Mouse (Mus musculus): Measurements from ENCODE around the gene Dhx58. TPM values are rescaled to one million over a fixed set of nuclear protein-coding genes. Genes with fewer than 3 reads are reported as not detected.

Dhx58 gene
- polyA plus RNA-seq (2012; rRNA removed): 24.2 and 27.3 TPM in 2 replicates

- H3K4me3 ChIP-seq (ENCODE audit: control insufficient read depth, insufficient read depth, low read length): peak within 1 kb of the TSS; percentile 48
- DNase-seq: no peak
Observed at GRCm38 (mm10) chr11:100703851-100704531, at the start of gene Dhx58. TSS of gene Dhx58 (minus strand) at chr11:100704271.

GRCm38 (mm10) chr11:100752294-100752693, 48.2 kb upstream of the Dhx58 start:
- WGBS: 56% methylated on average over 10 of the region's 10 CpGs
- Histone ChIP-seq H3K36me3 (ENCODE audit: control insufficient read depth, insufficient read depth, low read length) (no peaks in the 10 kb centered on the region), H3K4me3 (ENCODE audit: control insufficient read depth, insufficient read depth, low read length) (no peak overlapping the region), H3K27me3 (ENCODE audit: control insufficient read depth, insufficient read depth, low read length) (no peaks in the 10 kb centered on the region), H3K4me1 (replicated peaks; ENCODE audit: control insufficient read depth, insufficient read depth, low read length) (peaks cover 10% of the 10 kb centered on the region), H3K27ac (ENCODE audit: control insufficient read depth, insufficient read depth, low read length) (no peak overlapping the region)
- DNase-seq: no peak
- no peak for TF ChIP-seq POLR2A (IDR thresholded peaks at IDR 0.05; ENCODE audit: control insufficient read depth, extremely low read depth, insufficient read depth, low read length, poor library complexity)
- TF ChIP-seq CTCF (IDR thresholded peaks at IDR 0.05; ENCODE audit: borderline replicate concordance, control insufficient read depth, extremely low read depth, insufficient read depth, low read length, poor library complexity): no peak

More at GRCm38 (mm10) chr11:100703851-100704531, at the start of gene Dhx58:
- 4% methylated on average over 7 of the region's 7 CpGs for WGBS
- H3K27me3 ChIP-seq (ENCODE audit: control insufficient read depth, insufficient read depth, low read length): no peaks in the 10 kb centered on the region
- peaks cover 16% of the 10 kb centered on the region for H3K4me1 ChIP-seq (replicated peaks; ENCODE audit: control insufficient read depth, insufficient read depth, low read length)
- H3K36me3 ChIP-seq (ENCODE audit: control insufficient read depth, insufficient read depth, low read length): peaks cover 6% of the 10 kb centered on the region; the same call in 1 of the 2 replicates
- TF ChIP-seq POLR2A (IDR thresholded peaks at IDR 0.05; ENCODE audit: control insufficient read depth, extremely low read depth, insufficient read depth, low read length, poor library complexity) (no peak), CTCF (IDR thresholded peaks at IDR 0.05; ENCODE audit: borderline replicate concordance, control insufficient read depth, extremely low read depth, insufficient read depth, low read length, poor library complexity) (no peak)
- peak within 1 kb of the TSS; percentile 18; the same call in 1 of the 2 replicates for H3K27ac ChIP-seq (ENCODE audit: control insufficient read depth, insufficient read depth, low read length)

- Histone ChIP-seq H3K4me3 (ENCODE audit: control insufficient read depth, insufficient read depth, low read length) (no peak overlapping the region), H3K4me1 (replicated peaks; ENCODE audit: control insufficient read depth, insufficient read depth, low read length) (peaks cover 10% of the 10 kb centered on the region), H3K27me3 (ENCODE audit: control insufficient read depth, insufficient read depth, low read length) (no peaks in the 10 kb centered on the region), H3K36me3 (ENCODE audit: control insufficient read depth, insufficient read depth, low read length) (no peaks in the 10 kb centered on the region), H3K27ac (ENCODE audit: control insufficient read depth, insufficient read depth, low read length) (no peak overlapping the region)
- TF ChIP-seq CTCF (IDR thresholded peaks at IDR 0.05; ENCODE audit: borderline replicate concordance, control insufficient read depth, extremely low read depth, insufficient read depth, low read length, poor library complexity): no peak
- no peak for TF ChIP-seq POLR2A (IDR thresholded peaks at IDR 0.05; ENCODE audit: control insufficient read depth, extremely low read depth, insufficient read depth, low read length, poor library complexity)
- DNase-seq: no peak
- 93% methylated on average over 16 of the region's 16 CpGs for WGBS
Observed at GRCm38 (mm10) chr11:100750127-100750526, 46.1 kb upstream of the Dhx58 start.

GRCm38 (mm10) chr11:100749469-100749868, 45.4 kb upstream of the Dhx58 start:
- no peak overlapping the region for H3K4me3 ChIP-seq (ENCODE audit: control insufficient read depth, insufficient read depth, low read length)
- H3K36me3 ChIP-seq (ENCODE audit: control insufficient read depth, insufficient read depth, low read length): no peaks in the 10 kb centered on the region
- no peak for TF ChIP-seq CTCF (IDR thresholded peaks at IDR 0.05; ENCODE audit: borderline replicate concordance, control insufficient read depth, extremely low read depth, insufficient read depth, low read length, poor library complexity)
- no peak for TF ChIP-seq POLR2A (IDR thresholded peaks at IDR 0.05; ENCODE audit: control insufficient read depth, extremely low read depth, insufficient read depth, low read length, poor library complexity)
- H3K27me3 ChIP-seq (ENCODE audit: control insufficient read depth, insufficient read depth, low read length): no peaks in the 10 kb centered on the region
- H3K4me1 ChIP-seq (replicated peaks; ENCODE audit: control insufficient read depth, insufficient read depth, low read length): peaks cover 9% of the 10 kb centered on the region
- 67% methylated on average over 25 of the region's 25 CpGs for WGBS
- no peak for DNase-seq
- H3K27ac ChIP-seq (ENCODE audit: control insufficient read depth, insufficient read depth, low read length): no peak overlapping the region

- H3K4me1 ChIP-seq (replicated peaks; ENCODE audit: control insufficient read depth, insufficient read depth, low read length): peaks cover under 1% of the 10 kb centered on the region
- DNase-seq: no peak
- no peaks in the 10 kb centered on the region for H3K27me3 ChIP-seq (ENCODE audit: control insufficient read depth, insufficient read depth, low read length)
- 74% methylated on average over 4 of the region's 4 CpGs for WGBS
- no peak for TF ChIP-seq CTCF (IDR thresholded peaks at IDR 0.05; ENCODE audit: borderline replicate concordance, control insufficient read depth, extremely low read depth, insufficient read depth, low read length, poor library complexity)
- TF ChIP-seq POLR2A (IDR thresholded peaks at IDR 0.05; ENCODE audit: control insufficient read depth, extremely low read depth, insufficient read depth, low read length, poor library complexity): no peak
- no peaks in the 10 kb centered on the region for H3K36me3 ChIP-seq (ENCODE audit: control insufficient read depth, insufficient read depth, low read length)
- no peak overlapping the region for H3K4me3 ChIP-seq (ENCODE audit: control insufficient read depth, insufficient read depth, low read length)
- H3K27ac ChIP-seq (ENCODE audit: control insufficient read depth, insufficient read depth, low read length): no peak overlapping the region
Observed at GRCm38 (mm10) chr11:100748620-100749019, 44.5 kb upstream of the Dhx58 start.

GRCm38 (mm10) chr11:100747114-100747513, 43.0 kb upstream of the Dhx58 start:
- DNase-seq: no peak
- Histone ChIP-seq H3K36me3 (ENCODE audit: control insufficient read depth, insufficient read depth, low read length) (no peaks in the 10 kb centered on the region), H3K4me3 (ENCODE audit: control insufficient read depth, insufficient read depth, low read length) (no peak overlapping the region), H3K27ac (ENCODE audit: control insufficient read depth, insufficient read depth, low read length) (no peak overlapping the region), H3K27me3 (ENCODE audit: control insufficient read depth, insufficient read depth, low read length) (no peaks in the 10 kb centered on the region), H3K4me1 (replicated peaks; ENCODE audit: control insufficient read depth, insufficient read depth, low read length) (no peaks in the 10 kb centered on the region; the same call in 1 of the 2 replicates)
- no peak for TF ChIP-seq CTCF (IDR thresholded peaks at IDR 0.05; ENCODE audit: borderline replicate concordance, control insufficient read depth, extremely low read depth, insufficient read depth, low read length, poor library complexity)
- TF ChIP-seq POLR2A (IDR thresholded peaks at IDR 0.05; ENCODE audit: control insufficient read depth, extremely low read depth, insufficient read depth, low read length, poor library complexity): no peak
- WGBS: 83% methylated on average over 5 of the region's 5 CpGs
